Mouse (Mus musculus) bone marrow macrophage, adult 2 months (primary cell): Measurements from ENCODE around the gene Klhl31.

Experiments
- CTCF ChIP-seq: IDR thresholded peaks from 2 replicates; pipeline ENCODE4 v1.5.1; 2012; ENCODE audit warnings: low read depth, mild to moderate bottlenecking, low read length, moderate library complexity
- POLR2A ChIP-seq: IDR thresholded peaks from 2 replicates; pipeline ENCODE4 v1.6.1; 2012; ENCODE audit warnings: mild to moderate bottlenecking, low read depth, low read length, borderline replicate concordance

- no peak for TF ChIP-seq POLR2A
- TF ChIP-seq CTCF = no peak
These were observed 48.6 kb downstream of the Klhl31 start for GRCm38 (mm10) chr9:77684938-77685337.
